In the genomic region with DNA sequence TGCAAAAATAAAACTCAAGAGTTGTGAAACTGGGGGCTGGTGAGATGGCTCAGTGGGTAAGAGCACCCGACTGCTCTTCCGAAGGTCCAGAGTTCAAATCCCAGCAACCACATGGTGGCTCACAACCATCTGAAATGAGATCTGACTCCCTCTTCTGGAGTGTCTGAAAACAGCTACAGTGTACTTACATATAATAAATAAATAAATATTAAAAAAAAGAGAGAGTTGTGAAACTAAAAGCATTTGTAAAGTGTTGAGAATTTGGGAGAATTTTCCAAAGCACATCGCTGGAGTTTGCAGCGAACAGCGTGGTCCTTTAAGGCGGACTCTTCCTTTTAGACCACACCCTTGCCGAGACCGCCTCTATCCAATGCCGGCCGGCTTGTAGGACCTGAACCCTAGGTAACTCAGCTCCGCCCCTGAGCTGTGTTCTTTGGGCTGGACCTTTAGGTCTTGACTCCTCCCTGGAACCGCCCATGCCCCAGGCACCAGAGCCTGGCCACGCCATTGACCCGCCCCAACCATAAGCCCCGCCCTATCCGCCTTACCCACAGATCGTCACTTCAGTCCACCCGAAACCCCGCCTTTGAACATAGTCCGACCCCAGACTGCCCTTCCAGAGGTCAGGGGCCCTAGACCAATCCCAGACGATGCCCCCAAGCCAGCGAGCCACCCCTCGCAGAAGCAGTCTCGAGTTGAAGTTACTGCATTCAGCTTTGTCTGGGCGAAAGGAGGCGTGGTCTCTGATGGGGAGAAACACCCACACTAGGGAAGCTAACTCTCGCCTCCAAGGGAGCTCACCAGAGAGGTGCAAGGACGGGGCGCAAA, we compare ENCODE assay signal across 8 mouse cellular contexts. TPM values are rescaled to one million over a fixed set of nuclear protein-coding genes. Genes with fewer than 3 reads are reported as not detected.
DNase-seq lines count a peak whose midpoint lies in the region; ATAC-seq lines count a peak whose summit lies in the region.

No protein-coding gene starts in this region.

- DNase-seq in adipocyte (ENCODE audit: low spot score), result peak; percentile 85
- peak; percentile 98 for DNase-seq in embryo, embryonic 10 days (ENCODE audit: low spot score)
- DNase-seq in gastrocnemius, postnatal 10 days, result peak; percentile 90
- peak; percentile 99 for DNase-seq in induced T-regulatory cell, adult 2 months (ENCODE audit: low read depth)
- DNase-seq in left cerebral cortex, adult 9 months (ENCODE audit: low spot score in 2 of 2), result peak; percentile 83 to 90
- DNase-seq in right cerebral cortex, postnatal 14 days, result peak; percentile 77
- peak; percentile 91 to 96 for DNase-seq in urinary bladder, postnatal 36 days (ENCODE audit: low spot score in 2 of 2)

- ATAC-seq in megakaryocyte progenitor cell, adult 5-6 weeks (replicated peaks; ENCODE audit: poor library complexity), result peak; percentile 93

RNA-seq across cellular contexts. Expression of a gene that starts 0.7 kb away (rescaled TPM):
- 10 to 100 TPM; 16.8 to 18.0 TPM for total RNA-seq in gastrocnemius, postnatal 10 days (2021)
- total RNA-seq in megakaryocyte progenitor cell, adult 5-6 weeks (2015), result 5.8 and 9.2 TPM in 2 replicates
- total RNA-seq in megakaryocyte progenitor cell, adult 5-6 weeks (2017), result 5.7 and 5.8 TPM in 2 replicates

RNA-seq across cellular contexts. Expression of a gene that starts 5.3 kb away (rescaled TPM):
- not detected for total RNA-seq in gastrocnemius, postnatal 10 days (2021)
- not detected in 2 replicates for total RNA-seq in megakaryocyte progenitor cell, adult 5-6 weeks (2015)
- not detected in 2 replicates for total RNA-seq in megakaryocyte progenitor cell, adult 5-6 weeks (2017)

RNA-seq across cellular contexts. Expression of a gene that starts 22.5 kb away (rescaled TPM):
- total RNA-seq in gastrocnemius, postnatal 10 days (2021), result 1 to 10 TPM; 2.4 to 2.6 TPM
- total RNA-seq in megakaryocyte progenitor cell, adult 5-6 weeks (2015), result 12.3 and 12.6 TPM in 2 replicates
- 5.8 and 14.0 TPM in 2 replicates for total RNA-seq in megakaryocyte progenitor cell, adult 5-6 weeks (2017)

RNA-seq across cellular contexts. Expression of a gene that starts 44.9 kb away (rescaled TPM):
- not detected for total RNA-seq in gastrocnemius, postnatal 10 days (2021)
- 1.0 and 2.2 TPM in 2 replicates for total RNA-seq in megakaryocyte progenitor cell, adult 5-6 weeks (2015)
- 0.10 and 1.1 TPM in 2 replicates for total RNA-seq in megakaryocyte progenitor cell, adult 5-6 weeks (2017)

RNA-seq across cellular contexts. Expression of a gene that starts 49.8 kb away (rescaled TPM):
- 10 to 100 TPM; 52.9 to 56.0 TPM for total RNA-seq in gastrocnemius, postnatal 10 days (2021)
- 36.0 and 41.3 TPM in 2 replicates for total RNA-seq in megakaryocyte progenitor cell, adult 5-6 weeks (2015)
- 43.4 and 57.6 TPM in 2 replicates for total RNA-seq in megakaryocyte progenitor cell, adult 5-6 weeks (2017)

Comparison
In these comparisons a context has a peak if more than half of its experiments do, and no peak if none do; other contexts are left out.
1. Peak in every context shown above with its lines: DNase-seq and ATAC-seq.